Mouse (Mus musculus) kidney, adult 2 months (tissue): ENCODE results near the gene Erg. TPM values are rescaled to one million over a fixed set of nuclear protein-coding genes. Genes with fewer than 3 reads are reported as not detected.

Experiments
- DNase-seq: peaks from one replicate; pipeline ENCODE4 v3.0.0; 2021
- H3K27ac ChIP-seq: fragments of 200-500 bp; 2 replicates; pipeline ENCODE4 v1.5.1; 2012; ENCODE audit warnings: low read depth, low read length, control low read depth, inconsistent platforms; ENCODE audit not compliant: insufficient read depth
- H3K27me3 ChIP-seq: fragments of 200-500 bp; replicated peaks from 2 replicates; pipeline ENCODE4 v1.6.1; 2012; ENCODE audit warnings: mild to moderate bottlenecking, moderate library complexity, low read length, inconsistent platforms; ENCODE audit not compliant: control insufficient read depth, insufficient read depth
- H3K36me3 ChIP-seq: fragments of 200-500 bp; 2 replicates; pipeline ENCODE4 v1.6.1; 2012; ENCODE audit warnings: mild to moderate bottlenecking, moderate library complexity, low read length, inconsistent platforms; ENCODE audit not compliant: control insufficient read depth, insufficient read depth
- H3K4me1 ChIP-seq: fragments of 200-500 bp; 2 replicates; pipeline ENCODE4 v1.6.1; 2011; ENCODE audit warnings: low read length; ENCODE audit not compliant: control insufficient read depth, insufficient read depth
- H3K4me3 ChIP-seq: fragments of 200-500 bp; 2 replicates; pipeline ENCODE4 v1.5.1; 2011; ENCODE audit warnings: mild to moderate bottlenecking, low read depth, low read length, control low read depth; ENCODE audit not compliant: insufficient read depth
- CTCF ChIP-seq: fragments of 200-500 bp; conservative IDR thresholded peaks from 2 replicates; pipeline ENCODE4 v1.5.1; 2011; ENCODE audit warnings: low read depth, mild to moderate bottlenecking, control low read depth, low read length, moderate library complexity, mixed read lengths; ENCODE audit not compliant: insufficient read depth, insufficient read length
- POLR2A ChIP-seq: fragments of 200-500 bp; IDR thresholded peaks from one replicate; pipeline ENCODE4 v1.6.1; 2011; ENCODE audit warnings: low read depth, low read length, control low read depth
- WGBS: fragments of 180-500 bp; shearing (Covaris S2); methylation state at CpG from one replicate; pipeline ENCODE4 v1.1.7; 2018; 5-methylcytosine and 5-hydroxymethylcytosine counted together
- polyA plus RNA-seq: library from polyadenylated mRNA; depleted of rRNA; stranded (reverse); fragments of >200 nt; gene quantifications from 2 replicates; pipeline ENCODE4 v1.2.3, GENCODE M21; 2012

Gene Erg
- polyA plus RNA-seq, 1 experiment = 20.0 TPM

DNA sequence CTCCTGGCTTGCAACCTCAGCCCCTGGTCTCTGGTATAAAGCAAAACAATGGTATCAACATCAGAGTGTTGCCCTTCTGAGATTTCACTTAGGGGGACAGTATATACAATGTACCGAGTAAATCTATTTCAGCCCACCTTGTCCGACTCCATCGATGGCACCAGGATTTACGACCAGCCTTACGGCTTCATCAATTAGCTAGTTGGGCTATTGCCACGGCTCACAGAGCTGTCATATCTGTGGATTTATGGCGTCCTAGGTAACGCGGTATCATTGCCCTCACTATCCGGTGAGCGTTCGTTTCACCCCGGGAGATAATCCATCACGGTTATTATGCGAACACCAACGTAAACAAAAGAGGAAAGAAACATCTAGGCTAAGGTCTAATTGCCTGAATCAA is 33.9 kb downstream of the Erg start:
- Histone ChIP-seq H3K4me1 (no peaks in the 10 kb centered on the region), H3K36me3 (no peaks in the 10 kb centered on the region), H3K4me3 (no peak overlapping the region), H3K27me3 (no peaks in the 10 kb centered on the region), H3K27ac (no peak overlapping the region)
- TF ChIP-seq POLR2A = no peak
- TF ChIP-seq CTCF = no peak
- WGBS = 20% methylated on average over 16 of the region's 16 CpGs
- DNase-seq = no peak

DNA sequence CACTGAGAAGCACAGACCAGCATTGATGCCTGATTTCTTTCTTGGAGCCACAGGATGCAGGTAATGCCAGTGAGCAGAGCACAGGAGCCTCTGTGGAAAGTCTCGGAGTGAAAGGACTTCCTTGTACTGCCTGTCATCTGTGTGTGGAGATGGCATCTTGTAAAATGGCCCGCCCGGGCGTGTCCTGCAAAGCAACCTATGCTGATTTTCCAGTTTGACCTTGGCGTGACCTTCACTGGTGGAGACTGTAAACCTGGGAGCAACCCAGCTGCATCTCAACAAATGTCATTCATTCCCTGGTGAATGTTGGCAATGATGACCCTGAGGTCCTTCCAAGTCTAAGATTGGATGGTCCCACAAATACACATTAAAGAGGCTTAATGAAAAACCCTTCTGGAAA is 35.9 kb downstream of the Erg start:
- TF ChIP-seq CTCF (no peak), POLR2A (no peak)
- Histone ChIP-seq H3K36me3 (no peaks in the 10 kb centered on the region), H3K4me1 (no peaks in the 10 kb centered on the region), H3K27ac (no peak overlapping the region), H3K27me3 (no peaks in the 10 kb centered on the region), H3K4me3 (no peak overlapping the region)
- 79% methylated on average over 5 of the region's 5 CpGs for WGBS
- no peak for DNase-seq

DNA sequence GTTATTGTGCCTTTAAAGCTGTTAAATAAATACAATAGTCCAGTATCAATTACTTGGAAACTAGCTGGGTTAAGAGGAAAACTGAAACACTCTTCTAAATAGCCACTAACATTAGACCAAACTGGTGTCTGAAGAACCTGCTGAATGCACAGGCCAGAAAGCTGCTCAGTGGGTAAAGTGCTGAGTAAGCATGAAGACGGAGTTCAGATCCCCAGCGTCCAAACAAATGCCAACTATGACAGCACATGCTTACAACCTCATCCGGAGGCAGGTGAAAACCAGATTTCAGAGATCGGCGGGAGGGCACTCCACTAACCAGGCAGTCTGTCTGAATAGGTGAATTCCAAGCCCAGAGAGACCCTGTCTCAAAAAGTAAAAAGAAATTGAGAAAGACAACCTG is 41.6 kb downstream of the Erg start:
- no peaks in the 10 kb centered on the region for H3K27me3 ChIP-seq
- H3K4me3 ChIP-seq = no peak overlapping the region
- TF ChIP-seq POLR2A = no peak
- TF ChIP-seq CTCF = no peak
- 85% methylated on average over 5 of the region's 5 CpGs for WGBS
- no peaks in the 10 kb centered on the region for H3K36me3 ChIP-seq
- H3K27ac ChIP-seq = no peak overlapping the region
- H3K4me1 ChIP-seq = no peaks in the 10 kb centered on the region
- no peak for DNase-seq

DNA sequence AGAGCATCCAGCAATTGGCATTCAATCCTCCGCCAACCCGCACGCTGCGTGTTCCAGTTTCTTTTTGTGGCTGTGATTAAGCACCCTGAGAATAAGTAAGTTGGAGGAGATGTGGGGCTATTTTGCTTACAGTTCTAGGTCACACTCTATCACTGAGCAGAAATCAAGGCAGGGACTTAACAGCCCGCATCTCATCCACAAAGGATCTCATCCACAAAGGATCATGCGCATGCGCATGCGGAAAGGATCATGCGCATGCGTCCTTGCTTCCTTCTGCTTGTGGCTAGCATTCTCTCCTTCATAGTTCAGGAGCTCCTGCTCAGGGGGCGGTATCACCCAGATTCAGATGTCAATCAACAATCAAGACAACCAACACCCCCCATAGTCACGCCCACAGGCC is 42.9 kb downstream of the Erg start:
- Histone ChIP-seq H3K4me3 (no peak overlapping the region), H3K27ac (no peak overlapping the region), H3K4me1 (no peaks in the 10 kb centered on the region), H3K36me3 (no peaks in the 10 kb centered on the region), H3K27me3 (no peaks in the 10 kb centered on the region)
- no peak for TF ChIP-seq POLR2A
- no peak for DNase-seq
- WGBS = 95% methylated on average over 12 of the region's 12 CpGs

DNA sequence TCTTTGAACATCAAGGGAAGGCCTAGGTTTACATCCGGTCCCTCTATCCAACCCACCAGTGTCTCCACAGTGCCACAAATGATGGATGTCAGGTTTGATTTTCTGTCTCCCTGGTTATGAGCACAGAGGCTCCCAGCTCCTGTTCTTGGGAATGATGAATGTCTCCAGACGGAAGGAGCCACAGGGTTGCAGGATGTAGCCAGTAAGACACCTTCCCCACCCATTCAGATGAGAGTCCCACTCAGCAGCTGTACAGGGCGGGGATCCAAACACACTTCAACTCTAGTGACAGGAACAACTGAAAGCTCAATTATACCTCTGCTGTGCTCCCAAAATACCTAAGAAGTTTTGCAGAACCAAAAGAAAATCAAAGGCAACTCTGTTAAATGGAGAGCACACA is 51.2 kb downstream of the Erg start:
- no peaks in the 10 kb centered on the region for H3K36me3 ChIP-seq
- H3K27ac ChIP-seq = no peak overlapping the region
- H3K27me3 ChIP-seq = no peaks in the 10 kb centered on the region
- DNase-seq = peak; percentile 53
- H3K4me1 ChIP-seq = no peaks in the 10 kb centered on the region
- no peak overlapping the region for H3K4me3 ChIP-seq
- TF ChIP-seq POLR2A (no peak), CTCF (no peak)
- WGBS = 75% methylated on average over 3 of the region's 3 CpGs

DNA sequence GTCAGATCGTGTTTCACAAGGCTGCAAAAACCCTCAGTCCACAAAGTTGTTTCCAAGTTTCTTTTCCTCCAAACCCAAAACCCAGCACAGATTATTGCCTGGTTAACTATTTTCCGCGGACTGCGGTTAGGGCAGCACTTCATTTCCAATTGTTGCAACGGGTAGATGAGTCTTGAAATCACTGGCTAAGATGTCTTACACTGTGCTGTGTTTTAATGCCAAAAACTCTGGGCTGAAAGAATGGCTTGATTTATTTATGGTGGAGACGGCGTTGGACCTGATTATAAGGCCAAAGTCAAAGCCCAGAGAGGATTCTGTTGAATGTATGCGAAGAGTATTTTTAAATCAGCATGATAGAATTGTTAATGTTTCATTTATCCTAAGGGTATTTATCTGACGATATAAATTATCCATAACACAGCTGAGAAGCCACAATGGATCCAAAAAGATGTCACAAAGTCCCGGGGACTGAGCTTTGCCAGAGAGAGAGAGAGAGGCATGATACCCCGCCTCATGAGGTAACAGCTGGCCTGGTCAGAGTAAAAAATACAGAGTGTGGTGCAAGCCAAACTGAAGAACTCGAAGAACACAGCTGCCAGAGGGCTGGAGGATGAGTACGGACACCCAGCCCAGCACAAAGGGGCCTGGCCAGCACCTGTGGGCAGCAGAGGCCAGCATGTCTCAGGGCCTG is 53.9 kb downstream of the Erg start:
- TF ChIP-seq POLR2A (no peak), CTCF (no peak)
- DNase-seq = no peak
- 64% methylated on average over 13 of the region's 13 CpGs for WGBS
- Histone ChIP-seq H3K36me3 (no peaks in the 10 kb centered on the region), H3K27me3 (no peaks in the 10 kb centered on the region), H3K4me1 (no peaks in the 10 kb centered on the region), H3K27ac (no peak overlapping the region), H3K4me3 (no peak overlapping the region)

DNA sequence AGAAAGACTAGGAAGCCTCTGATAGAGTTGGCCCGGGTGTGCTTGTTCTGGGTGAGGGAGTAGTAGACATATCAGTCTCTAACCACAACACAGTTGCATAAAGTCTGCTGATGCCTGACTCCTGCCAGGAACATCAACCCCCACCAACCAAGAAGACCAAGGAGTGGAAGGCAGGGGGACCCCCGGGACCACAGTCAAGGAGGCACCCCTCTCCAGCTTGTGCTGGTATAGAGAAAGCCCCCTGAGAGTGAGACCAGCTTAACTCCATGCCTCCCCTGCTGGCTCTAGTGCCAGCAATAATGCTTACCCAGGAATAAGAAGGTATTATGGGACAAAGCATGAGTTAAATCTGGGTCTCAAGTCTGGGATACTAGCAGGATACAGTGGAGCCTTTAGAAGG is 58.8 kb downstream of the Erg start:
- H3K27me3 ChIP-seq = no peaks in the 10 kb centered on the region
- H3K4me1 ChIP-seq = no peaks in the 10 kb centered on the region
- no peak overlapping the region for H3K27ac ChIP-seq
- no peak for DNase-seq
- no peak for TF ChIP-seq CTCF
- no peak for TF ChIP-seq POLR2A
- no peaks in the 10 kb centered on the region for H3K36me3 ChIP-seq
- no peak overlapping the region for H3K4me3 ChIP-seq
- WGBS = 90% methylated on average over 2 of the region's 2 CpGs

DNA sequence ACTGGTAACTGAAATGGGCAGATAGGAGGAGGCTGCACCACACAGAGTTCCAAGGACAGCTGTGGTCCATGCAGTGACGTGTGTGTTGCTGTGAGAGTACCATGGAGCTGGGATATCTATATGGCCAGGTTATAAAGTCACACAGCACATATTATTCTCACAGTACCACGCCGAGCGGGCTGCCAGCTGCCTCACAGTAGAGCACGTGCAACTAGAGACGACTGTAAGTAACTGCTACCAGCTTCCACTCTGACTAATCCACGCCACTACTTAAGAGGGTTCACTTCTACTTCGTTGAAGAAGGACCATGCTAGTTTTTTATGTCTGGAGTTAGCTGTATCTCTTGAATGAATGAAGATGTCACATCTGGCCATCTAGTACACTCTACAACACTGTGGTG is 66.9 kb downstream of the Erg start:
- TF ChIP-seq POLR2A (no peak), CTCF (no peak)
- Histone ChIP-seq H3K36me3 (no peaks in the 10 kb centered on the region), H3K4me1 (no peaks in the 10 kb centered on the region), H3K27ac (no peak overlapping the region), H3K27me3 (no peaks in the 10 kb centered on the region), H3K4me3 (no peak overlapping the region)
- WGBS = 80% methylated on average over 8 of the region's 8 CpGs
- no peak for DNase-seq
